Mouse (Mus musculus): ENCODE data around the gene Wdtc1.

DNA sequence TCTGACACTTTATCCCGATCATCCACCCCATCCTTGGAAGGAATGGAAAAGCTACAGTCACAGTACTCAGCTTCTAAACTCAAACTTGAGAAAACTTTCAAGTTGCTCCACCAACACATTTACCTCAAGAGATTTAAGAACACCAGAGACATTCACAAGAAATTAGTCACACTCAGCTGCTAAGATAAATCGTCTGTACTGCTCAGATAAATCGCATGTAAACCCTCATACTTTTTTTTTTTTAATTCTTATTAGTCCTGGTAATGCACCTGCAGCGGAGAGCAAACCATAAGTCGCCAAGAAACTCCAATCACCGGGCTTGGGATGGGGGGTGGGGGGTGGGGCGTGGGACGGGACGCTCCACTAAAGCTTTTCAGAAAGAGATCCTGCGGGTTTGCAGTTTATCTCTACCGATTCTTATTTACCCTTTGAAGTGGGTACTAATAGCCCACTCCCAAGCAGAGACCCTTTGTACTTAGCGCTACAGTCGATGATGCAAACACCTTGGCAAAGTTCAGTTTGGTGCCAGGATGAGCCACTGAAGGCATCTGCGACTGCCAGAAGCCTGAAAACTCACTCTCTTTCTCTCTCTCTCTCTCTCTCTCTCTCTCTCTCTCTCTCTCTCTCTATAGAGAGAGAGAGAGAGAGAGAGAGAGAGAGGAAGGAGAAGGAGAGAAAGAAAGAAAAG lies 15.3 kb downstream of the Wdtc1 start:
- no peak for TF ChIP-seq POLR2A (IDR thresholded peaks at IDR 0.05; ENCODE audit: low read depth, low read length)
- TF ChIP-seq CTCF (IDR thresholded peaks at IDR 0.05; ENCODE audit: extremely low read depth, insufficient read depth, insufficient read length, insufficient replicate concordance), result no peak

Measured in spleen, adult 2 months (tissue).